Mouse (Mus musculus): ENCODE results near the gene Yif1a.

Gene Yif1a

DNA sequence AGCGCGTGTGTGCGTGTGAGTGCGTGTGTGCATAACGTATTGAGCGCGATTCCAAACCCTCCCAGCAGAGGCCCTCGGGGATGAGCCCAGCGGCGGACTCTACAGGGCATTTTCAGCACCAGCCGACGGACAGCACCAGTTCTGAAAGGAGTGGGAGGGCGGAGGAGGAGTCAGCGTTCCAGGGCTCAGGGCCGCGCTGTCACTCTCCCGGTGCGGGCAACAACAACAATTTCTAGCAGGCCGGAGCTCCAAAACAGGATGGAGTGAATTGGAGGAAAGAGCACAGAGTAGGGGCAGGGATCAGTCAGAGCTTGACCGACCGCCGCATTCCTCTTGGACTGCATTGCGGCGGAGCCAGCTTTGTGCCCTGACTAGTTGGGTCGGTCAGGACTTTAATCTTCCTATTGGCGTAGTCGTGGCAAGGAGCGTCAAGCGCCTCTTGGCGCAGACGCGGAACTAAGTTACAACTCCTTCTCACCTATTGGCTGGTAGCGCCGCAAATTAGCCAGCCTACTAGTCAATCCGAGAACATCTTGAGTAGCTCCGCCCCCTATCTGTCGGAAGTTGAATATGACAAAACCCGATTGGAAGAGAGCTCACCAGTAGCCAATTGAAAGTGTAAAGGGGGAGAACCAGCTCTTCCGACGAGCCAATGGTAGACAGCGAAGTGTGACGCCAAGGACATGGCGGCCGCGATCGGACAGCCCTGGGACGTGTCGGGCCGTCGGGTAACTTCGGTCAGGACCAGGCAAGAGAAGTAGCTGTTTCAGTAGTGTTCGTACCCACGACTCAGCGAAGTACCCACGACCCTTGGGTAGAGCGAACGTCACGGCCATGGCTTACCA is at the start of gene Yif1a:
Gene Yif1a, plus strand, starts transcription at position 655 of the 845 bp plus-strand sequence.
- in situ Hi-C loops (cut with MboI) = no loop called here

DNA sequence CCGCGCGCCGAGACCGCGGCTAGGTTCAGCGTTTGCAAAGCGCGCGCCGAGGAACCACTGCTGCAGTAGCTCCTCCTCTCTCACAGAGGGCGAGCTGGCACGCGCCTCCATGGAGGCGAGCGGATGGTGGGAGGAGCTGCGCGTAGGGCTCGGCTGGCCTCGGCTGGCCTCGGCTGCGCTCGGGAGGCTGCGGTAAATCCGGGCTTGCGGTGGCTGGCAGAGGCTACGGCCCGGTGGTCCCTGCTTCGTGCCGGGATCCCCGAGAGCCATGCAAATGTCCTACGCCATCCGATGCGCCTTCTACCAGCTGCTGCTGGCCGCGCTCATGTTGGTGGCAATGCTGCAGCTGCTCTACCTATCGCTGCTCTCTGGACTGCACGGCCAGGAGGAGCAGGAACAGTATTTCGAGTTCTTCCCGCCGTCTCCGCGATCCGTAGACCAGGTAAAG is 49.6 kb upstream of the Yif1a start, which contains the start of the genes B4gat1 and AC124502.3:
Gene B4gat1, plus strand, starts transcription at position 118 of the 448 bp plus-strand sequence.
Gene AC124502.3, plus strand, starts transcription at position 183 of the 448 bp plus-strand sequence.
- in situ Hi-C loops (cut with MboI) = no loop called here

DNA sequence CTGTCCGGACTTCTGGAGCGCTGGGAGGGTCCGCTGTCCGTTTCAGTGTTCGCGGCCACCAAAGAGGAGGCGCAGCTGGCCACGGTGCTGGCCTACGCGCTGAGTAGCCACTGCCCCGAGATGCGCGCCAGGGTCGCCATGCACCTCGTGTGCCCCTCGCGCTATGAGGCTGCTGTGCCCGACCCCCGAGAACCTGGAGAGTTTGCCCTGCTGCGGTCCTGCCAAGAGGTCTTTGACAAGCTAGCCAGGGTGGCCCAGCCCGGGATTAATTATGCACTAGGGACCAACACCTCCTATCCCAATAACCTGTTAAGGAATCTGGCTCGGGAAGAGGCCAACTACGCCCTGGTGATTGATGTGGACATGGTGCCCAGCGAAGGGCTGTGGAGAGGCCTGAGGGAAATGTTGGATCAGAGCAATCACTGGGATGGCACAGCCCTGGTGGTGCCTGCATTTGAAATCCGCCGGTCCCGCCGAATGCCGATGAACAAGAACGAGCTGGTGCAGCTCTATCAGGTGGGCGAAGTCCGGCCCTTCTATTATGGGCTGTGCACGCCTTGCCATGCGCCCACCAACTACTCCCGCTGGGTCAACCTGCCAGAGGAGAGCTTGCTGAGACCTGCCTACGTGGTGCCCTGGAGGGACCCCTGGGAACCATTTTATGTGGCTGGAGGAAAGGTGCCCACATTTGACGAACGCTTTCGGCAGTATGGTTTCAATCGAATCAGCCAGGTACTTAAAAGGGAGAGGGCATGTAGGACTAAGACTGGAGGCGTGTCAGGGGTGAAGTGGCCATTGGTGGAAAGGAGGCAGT is 48.8 kb upstream of the Yif1a start:
- in situ Hi-C loops (cut with MboI) = no loop called here

DNA sequence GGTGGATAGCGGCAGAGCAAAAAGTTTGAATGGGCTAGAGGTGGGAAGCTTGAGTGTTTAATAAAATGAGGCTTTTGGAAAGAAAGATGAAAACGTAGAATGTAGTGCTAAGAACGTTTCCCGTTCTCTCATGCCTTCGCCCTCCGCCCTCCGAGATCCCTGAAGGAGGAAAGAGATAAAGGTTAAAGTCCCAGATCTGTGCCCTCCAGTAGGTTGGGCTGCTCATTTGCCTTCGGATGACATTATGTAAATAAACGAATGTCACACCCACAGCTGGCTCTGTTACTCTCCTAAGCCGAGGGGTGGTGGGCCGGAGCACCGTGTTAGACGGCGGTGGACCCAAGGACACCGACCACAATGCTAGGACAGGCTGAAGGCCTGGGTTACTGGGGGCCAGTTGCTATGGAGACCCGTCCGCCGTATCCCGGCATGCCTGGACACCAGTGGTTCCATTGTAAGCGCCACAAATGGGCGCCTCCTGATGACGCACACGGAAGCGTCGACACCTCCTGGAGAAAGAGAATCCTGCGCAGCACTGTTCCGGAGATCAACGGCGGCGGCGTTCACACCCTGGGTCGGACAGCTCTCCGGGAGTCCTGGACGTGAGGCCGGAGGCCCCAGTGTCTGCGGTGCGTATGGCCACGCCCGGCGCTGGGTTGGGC is 47.3 kb upstream of the Yif1a start, which contains the start of gene Brms1:
Gene Brms1, plus strand, starts transcription at position 493 of the 662 bp plus-strand sequence.
- in situ Hi-C loops (cut with MboI) = no loop called here

DNA sequence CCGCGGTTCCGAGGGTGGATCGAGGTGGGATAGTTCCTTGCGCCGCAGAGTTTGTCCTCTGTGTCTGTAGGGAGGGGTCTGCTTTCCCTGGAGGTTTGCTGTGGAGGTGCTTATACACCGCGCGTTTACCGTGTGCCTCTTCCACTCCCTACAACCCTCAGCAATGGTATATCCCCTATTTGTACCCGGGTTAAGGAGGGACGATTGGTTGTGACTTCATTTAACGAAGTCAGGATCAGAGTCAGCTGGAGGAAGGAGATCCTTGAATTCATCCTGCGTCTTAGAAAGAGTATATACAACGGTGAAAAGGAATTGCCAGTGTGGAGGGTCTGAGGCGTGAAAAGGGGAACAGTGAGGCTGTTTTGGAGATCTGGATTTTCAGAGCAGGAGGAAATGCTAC is 46.8 kb upstream of the Yif1a start:
- in situ Hi-C loops (cut with MboI) = no loop called here

DNA sequence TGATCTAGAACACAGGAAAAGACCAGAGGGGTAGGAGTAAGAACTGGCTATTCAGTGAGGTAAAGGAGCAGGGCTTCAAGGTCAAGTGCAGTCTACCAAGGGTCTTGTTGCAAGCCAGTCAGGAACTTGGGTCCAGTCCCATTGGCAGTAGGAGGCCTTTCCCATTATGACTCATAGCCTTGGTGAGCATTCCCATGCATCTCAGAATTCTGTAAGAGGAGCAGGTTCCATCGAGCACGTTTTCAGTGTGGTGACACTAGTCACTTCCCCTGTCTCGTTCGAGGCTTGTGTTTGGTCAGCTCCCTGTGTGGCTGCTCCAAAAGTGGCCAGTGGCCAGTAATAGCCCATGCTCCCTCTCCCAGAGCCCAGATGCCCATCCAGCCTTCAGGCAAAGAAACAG is 42.8 kb upstream of the Yif1a start:
- in situ Hi-C loops (cut with MboI) = no loop called here

DNA sequence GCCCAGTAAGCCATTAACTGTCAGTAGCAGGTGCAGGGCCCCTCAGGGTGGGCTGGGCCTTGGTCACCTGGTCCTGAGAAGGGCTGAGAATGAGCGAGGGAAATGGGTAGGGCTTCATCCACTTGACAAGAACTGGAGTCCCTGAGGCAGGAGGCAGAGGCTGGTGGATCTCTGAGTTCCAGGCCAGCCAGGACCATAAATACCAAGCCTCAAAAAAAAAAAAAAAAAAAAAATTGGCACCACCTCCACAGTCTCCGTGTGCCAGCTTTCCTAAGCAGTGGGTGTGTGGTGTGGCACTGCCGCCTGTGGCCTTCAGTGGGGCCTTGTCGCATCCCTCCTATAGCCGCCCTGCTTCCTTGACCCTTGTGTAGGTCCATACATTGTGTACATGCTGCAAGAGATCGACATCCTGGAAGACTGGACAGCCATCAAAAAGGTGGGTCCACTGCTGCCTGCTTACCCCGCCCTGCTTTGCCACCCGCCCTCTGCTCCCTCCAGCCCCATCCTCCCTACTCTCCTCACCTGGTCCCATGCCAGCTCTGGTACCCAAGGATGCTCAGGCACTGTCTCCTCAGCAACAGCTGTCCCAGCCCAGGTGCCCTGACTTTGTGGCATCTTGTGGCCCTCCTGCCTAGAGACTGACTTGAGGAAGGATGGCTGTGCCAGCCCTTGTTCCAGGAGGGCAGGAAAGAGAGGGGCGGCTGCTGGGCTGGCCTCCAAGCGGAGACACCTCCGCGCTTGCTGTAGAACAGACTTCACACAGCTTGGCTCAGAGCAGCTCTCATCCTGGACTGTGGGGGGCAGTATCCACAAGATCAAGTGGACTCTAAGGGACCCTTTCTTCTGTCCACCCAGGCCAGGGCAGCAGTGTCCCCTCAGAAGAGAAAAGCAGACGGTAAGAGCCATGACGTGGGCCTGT is 39.9 kb upstream of the Yif1a start:
- in situ Hi-C loops (cut with MboI) = no loop called here

DNA sequence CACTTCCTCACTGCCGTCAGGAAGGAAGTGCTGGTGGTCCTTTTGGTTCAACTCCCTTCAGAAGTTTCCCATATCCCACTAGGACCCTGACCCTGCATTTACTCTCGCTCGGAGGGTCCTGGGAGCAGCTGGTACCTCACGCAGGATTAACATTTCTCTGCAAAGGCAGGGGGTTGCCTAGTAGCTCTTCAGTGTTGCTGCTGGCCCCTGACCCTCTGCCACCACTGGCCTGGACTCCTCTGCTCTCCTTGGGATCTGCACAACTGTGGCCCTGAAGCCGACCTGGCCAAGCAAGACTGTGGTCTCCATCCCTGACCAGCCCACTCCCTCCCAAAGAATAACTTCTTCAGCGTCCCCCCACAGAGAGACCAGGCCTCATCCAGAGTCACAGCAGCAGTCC is 39.0 kb upstream of the Yif1a start:
- in situ Hi-C loops (cut with MboI) = no loop called here

DNA sequence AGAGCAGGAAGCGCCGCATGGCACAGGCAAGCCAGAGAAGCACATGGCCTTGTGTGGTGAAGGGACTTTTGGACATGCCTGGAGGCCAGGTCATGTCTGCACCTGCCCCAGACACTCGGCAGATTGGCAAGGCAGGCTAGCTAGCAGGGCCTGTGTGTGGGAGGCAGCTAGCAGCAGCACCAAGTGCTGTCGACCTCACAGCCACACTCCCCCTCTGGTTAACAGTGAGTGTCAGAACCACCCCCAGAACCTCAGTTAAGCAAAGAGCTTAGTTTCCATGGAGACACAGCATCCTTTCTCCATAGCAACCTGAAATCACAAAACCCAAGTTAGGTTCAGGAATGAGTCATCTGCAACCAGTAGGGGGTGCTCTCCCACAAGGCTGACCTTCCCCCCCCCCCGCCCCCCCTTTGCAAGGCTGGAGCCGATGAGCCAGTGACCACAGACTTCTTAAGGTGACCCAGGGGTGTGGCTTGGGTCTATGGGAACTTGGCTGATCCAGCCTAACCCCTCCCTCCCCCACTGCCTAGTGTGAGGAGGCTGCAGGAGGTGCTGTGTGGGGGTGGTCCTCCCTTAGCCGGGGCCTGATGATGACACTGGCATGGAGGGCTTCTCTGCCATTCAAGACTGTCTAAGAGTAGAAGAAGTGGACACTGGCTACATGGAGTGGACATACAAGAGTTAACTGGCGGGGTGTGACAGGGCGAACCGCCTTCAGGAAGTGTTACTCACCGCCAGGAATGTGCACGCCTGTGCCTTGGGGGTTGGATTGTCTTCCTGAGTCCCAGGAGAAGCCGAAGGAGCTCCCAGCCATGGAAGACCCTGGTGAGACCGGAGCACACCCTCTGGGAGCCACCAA is 38.1 kb upstream of the Yif1a start, which contains the start of gene Rin1:
Gene Rin1, plus strand, starts transcription at position 435 of the 859 bp plus-strand sequence.
- in situ Hi-C loops (cut with MboI) = no loop called here

DNA sequence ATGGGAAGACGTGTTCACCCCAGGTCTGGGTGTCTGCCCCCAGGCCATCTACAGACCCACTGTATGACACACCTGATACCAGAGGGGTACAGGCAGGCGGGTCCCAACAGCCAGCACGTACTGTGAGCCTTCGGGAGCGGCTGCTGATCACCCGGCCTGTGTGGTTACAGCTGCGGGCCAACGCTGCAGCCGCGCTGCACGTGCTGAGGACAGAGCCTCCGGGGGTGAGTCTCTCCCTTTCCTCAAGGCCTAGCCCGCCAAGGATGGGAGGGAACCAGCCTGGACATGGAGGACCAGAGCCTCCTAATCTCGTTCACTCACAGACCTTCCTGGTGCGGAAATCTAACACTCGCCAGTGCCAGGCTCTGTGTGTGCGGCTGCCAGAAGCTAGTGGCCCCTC is 37.3 kb upstream of the Yif1a start:
- in situ Hi-C loops (cut with MboI) = no loop called here

DNA sequence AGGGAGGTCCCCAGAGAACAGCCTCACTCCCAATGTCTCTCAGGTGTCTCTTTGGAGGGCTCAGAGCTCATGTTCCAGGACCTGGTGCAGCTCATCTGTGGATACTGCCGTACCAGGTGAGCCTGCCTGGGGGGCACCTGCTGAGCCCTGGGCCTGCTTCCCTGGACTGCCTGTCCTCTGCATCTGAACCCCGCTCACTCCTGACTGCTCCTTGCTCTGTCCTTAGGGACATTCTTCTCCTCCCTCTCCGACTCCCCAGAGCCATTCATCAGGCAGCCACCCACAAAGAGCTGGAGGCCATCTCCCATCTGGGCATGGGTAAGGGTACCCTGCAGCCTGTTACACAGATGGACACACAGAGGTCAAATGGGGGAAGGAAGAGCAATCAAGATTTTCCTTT is 36.8 kb upstream of the Yif1a start:
- in situ Hi-C loops (cut with MboI) = no loop called here

DNA sequence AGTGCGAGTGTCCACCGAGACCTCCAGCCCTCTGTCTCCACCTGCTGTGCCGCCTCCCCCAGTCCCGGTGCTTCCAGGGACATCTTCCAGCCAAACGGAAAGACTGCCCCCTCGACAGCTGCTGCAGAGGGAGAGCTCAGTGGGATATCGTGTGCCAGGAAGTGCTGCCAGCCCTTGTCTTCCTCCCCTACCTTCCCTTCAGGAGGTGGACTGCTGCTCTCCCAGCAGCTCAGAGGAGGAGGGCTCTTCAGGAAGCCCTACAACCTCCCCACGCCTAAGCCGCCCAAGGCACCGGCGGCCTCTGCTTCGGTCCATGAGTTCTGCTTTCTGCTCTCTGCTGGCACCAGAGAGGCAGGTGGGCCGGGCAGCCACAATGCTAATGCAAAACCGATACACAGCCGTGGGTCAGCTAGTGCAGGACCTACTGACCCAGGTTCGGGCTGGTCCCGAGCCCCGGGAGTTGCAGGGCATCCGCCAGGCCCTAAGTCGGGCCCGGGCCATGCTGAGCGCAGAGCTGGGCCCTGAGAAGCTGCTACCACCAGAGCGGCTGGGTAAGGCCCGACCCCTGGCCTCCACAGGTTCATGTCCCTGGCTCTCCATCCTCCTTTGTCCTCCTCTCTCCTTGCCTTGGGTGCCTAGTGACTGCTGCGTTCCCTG is 36.0 kb upstream of the Yif1a start:
- in situ Hi-C loops (cut with MboI) = no loop called here

DNA sequence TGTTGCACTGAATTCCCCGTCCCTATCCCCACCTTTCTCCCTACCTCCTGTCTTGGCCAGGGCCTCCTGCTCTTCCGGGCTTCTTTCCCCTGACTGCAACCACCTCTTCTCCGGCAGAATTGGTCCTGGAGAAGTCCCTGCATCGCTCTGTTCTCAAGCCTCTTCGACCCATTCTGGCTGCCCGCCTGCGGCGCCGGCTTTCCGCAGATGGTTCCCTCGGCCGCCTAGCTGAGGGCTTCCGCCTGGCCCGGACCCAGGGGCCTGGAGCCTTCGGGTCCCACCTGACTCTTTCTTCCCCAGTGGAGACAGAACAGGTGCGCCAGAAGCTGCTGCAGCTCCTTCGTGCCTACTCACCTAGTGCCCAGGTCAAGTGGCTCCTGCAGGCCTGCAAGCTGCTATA is 35.5 kb upstream of the Yif1a start:
- in situ Hi-C loops (cut with MboI) = no loop called here

DNA sequence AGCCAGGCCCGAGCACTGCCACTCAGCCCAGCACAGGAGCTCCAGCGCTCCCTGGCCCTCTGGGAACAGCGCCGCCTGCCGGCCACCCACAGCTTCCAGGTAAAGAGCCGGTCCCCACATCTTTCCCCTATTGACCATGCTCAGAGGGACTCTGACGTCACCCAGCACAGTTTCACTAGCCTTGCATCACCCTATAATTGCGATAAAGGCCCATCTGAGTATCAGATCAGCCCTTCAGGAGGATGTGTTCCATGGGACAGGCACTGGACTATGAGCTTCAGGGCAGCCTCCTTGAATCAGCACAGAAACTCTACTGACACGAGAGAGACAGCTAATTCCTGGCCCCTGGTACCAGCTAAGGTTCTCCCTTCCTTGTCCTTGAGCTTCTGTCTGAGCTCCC is 34.4 kb upstream of the Yif1a start:
- in situ Hi-C loops (cut with MboI) = no loop called here

DNA sequence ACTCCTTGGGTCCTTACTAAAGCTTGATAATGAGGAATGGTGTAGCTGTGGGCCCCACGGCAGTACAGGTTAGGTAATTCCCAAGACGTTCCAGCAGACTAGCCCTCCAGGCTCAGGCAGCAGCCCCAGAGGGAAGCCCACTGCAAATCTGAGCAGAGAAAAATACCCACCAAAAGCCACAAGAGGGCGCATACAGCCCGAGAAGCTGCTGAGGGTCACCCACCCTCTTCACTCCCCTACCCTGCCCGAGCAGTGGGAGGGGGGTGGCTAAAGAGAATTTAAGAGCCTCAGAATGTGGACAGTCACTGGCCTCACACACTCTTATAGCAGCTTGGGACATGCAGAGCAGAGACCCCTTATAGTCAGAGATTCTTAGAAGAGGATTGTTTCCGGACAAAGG is 32.1 kb upstream of the Yif1a start:
- in situ Hi-C loops (cut with MboI) = no loop called here

DNA sequence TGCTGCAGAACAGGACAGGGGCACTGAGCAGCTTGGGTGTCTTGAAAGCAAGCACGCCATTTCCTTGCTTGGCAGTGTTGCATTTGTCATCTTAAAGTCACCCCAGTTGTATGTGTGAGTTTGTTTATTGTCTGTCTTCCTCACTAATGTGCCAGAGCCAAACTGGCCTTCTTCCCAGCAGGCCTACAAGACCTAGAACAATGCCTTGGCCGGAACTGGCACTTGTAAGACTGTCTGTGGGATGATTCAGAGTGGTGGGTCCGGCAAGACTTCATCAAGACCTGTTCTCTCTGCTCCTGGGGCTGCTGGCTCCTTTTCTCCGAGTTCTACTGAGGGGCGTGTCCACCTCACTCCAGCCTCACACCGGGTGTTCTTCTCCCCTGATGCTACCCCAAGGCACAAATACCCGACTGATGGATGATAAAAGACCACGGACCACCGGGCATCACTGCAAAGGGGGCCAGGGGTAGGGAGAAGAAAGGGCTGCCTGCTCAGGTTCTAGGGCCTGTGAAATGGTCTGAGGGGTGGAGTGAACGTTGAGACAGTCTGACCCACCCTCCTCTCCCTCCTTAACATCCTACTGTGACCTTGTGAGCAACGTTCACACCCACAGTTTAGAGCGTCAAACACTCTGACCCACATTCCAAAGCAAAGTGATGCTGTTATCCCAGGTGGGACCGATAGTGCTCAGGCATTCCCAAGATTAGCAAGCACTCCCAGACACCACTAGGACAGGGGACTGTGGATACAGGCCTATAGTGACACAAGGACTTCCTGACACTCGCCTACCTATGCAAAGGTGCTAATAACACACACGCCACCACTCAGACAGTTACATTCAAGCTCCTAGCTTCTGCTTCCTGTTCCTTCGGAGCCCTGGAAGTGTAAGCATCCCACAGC is 30.2 kb upstream of the Yif1a start:
- in situ Hi-C loops (cut with MboI) = no loop called here

DNA sequence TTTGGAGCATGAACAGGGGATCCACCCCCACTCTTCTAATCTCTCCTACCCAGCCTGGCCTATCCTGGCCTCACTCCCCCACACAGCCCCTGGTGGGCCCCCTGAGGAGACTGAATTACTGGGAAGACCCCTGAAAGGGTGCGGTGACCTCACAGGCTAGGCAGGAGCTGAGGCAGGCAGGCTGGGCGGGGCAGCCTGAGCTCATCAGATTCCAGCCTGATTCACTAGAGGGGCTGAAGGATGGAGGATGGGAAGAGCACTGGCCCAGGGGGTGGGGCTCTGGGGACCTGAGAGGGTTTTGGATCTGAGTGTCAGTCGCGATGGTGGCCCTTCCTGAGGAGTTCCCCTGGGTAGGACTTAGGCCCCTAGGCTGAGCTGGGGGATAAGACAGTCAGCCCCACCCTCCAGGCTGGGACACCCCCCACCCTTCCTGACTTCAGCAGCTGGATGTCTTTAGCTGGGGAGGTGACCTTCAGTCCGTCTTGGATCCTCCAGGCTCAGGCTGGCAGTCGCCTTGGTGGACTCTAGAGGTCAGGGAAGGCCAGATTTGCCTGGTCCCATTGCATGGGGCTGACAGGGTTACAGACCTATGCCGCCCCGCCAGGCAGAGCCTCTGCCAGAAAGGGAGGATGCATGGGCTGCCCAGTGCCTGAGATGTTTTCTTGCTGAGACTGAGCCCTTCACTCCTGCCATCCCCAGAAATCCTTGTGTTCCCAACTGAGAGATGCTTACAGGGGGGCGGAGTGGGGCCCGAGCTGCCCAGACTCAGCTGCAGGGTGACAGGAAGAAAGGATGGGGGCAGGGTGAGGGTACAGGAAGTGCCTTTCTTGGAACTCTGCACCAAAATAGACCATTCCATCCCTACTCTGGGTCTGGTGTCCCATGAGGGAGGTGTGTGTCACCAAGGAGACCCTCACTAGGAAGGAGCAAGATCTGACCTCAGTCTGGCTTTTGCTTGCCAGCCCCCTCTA is 29.3 kb upstream of the Yif1a start:
- in situ Hi-C loops (cut with MboI) = no loop called here

Measured in mature B cell (primary cell).